Mouse (Mus musculus) thymus, postnatal 4 days (tissue): Measurements from ENCODE around the gene Ltn1.
A peak's percentile ranks its signal among the peaks of the same experiment; 100 is the strongest.

Experiments
- DNase-seq: peaks from one replicate; pipeline ENCODE4 v3.0.0; 2021

The Ltn1 gene

DNA sequence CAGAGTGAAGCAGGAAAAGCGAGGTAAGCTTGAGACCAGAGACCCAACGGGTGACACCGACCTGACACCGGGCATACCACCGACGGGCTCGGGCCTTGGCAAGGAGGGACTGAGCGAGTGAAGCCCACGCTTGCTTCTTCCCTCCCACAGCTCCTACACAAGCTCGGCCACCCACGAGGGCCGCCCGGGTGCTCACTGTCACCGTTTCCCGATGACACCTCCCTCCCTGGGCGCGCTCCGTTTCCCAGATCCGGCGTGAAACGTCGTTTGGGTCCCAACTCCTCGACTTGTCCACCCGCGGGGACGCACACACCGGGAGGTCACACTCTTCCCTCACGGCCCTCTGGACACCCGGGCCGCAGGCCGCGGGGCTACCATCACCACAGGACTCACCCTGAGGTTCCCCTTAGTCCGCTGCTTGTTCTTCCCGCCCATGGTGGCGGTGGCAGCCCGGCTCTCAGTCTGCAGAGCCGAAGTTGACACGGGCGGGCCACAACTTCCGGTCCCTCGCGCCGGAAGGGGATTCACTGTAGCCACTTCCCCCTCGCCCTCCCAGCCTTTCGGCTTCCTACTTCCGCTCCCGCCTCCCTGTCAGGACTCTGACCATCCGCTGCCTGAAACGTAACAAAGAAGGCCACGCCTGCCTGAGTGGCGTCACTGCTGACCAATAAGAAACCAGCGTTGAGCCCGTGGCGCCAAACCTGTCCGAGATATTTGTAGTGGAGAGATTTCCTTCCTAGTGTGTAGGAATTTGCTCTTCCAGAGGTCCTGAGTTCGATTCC lies at the start of gene Ltn1:
Gene Ltn1 (minus strand): TSS at position 580 of the 782 bp plus-strand sequence.
- peak; percentile 96 for DNase-seq

DNA sequence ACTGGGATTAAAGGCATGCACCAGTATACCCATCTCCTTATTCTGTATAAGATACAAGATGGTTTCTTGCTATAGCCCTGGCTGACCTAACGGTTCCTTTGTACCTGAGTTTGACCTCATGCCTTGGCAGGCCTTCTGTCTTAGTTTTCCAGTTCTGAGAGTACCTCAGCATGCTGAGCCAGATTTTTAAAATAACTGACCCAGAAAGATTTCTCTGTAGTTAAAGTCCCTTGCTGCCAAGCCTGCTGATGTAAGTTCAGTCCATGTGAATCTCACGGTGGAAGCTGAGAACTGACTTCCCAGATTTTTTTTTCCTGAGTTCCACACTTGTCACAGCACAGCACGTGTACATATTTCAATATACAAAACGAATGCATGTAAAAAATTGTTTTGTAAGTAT lies 38.2 kb upstream of the Ltn1 start:
- no peak for DNase-seq

DNA sequence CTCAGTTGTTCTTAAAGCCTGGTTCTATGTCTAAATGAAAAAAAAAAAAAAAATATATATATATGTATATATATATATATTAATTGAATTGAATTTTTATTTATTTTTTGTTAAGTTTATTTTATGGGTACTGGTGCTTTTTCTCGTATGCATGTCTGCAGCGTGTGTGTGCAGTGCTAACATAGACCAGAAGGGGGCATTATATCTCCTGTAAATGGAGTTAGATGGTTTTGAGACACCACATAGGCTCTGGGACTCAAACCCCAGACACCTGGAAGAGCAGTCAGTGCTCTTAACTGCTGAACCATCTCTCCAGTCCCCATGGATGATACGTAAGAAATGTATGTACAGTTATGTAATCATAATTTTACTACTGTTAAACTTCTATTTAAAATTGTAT lies 26.3 kb upstream of the Ltn1 start:
- DNase-seq = peak; percentile 25

DNA sequence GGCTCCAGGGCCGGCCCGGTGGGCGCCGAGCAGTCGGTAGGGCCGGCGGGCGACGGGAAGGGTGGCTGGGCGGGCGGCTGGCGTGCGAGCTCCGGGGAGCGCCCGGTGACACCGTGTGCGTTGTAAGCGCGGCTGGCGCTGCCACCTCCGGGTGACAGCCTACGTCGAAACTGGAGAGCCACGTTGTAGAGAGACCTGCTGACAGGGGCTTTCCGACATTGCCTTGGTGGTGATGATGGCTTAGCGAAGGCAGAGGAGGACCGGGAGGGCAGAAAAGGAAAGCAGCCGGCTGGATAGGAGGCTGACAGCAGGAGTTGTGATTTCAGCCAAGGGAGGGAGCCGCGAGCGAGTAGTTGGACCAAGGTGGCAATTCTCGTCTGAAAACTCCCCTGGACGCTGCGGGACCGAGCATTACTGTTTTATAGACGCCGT lies 22.8 kb upstream of the Ltn1 start:
- no peak for DNase-seq

DNA sequence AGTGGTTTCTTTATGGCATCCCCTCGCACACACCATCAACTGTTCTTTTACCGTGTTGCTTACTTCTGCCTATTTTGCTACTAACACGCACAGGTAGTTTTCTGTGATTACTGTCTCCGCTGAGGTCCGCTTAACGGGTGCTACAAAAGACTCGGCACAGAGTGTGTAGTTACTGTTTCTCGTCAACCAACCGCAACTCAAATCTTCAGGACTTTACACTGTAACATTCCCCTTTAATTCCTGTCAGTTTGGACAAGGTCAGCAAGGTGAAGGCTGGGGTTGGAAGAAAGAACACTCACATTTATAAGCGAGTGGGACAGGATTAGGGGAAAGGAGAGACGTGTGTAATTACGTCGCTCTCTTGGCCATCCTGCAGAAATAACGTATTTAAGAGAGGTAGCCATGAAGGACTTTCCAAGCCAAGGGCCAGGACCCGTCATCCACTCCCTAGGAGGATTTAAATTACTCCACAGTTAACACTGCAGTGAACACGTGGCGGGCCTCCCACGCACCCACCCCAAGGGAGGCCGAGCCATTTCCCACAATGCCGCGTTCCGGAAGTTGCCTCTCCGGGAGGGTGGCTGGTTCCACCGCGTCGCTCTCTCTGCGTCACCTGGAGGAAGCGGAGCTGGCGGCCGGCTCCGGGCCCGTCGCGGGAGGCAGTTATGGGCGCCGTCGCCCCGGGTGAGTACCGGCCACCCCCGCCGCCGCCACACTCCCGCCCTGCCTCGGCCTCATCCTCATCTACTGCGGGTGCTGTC lies 22.2 kb upstream of the Ltn1 start, which contains the start of gene Usp16:
Gene Usp16 (plus strand): TSS at position 285 of the 761 bp plus-strand sequence.
- peak; percentile 93 for DNase-seq

DNA sequence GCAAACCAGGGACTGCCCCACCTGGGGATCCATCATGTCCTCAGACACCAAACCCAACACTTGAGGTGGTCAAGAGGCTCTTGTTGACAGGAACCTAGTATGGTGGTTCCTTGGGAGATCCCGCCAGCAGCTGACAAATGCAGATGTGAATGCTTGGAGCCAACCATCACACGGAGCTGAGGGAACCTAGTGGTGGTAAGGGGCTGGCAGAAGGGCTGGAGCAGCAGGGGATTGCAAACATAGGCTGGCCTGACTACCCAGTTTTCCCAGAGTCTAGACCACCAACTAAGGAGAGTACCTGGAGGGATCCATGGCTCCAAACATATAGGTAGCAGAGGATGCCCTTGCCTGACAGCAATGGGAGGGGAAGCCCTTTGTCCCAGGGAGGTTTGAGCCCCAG lies 20.8 kb upstream of the Ltn1 start:
- no peak for DNase-seq

DNA sequence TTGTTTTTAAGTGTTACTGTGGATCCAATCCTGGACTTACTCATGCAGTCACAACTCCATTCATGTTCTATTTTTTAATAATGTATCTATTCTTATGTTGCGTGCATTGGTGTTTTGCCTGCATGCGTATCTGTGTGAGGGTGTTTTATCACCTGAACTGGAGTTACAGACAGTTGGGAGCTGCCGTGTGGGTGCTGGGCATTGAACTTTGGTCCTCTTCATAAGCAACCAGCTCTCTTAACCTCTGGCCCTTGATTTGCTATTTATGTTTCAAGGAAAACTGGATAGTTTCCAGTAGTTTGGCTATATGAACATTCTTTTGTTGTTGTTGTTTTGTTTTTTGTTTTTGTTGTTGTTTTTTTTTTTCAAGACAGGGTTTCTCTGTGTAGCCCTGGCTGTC lies 13.1 kb upstream of the Ltn1 start:
- DNase-seq = no peak

DNA sequence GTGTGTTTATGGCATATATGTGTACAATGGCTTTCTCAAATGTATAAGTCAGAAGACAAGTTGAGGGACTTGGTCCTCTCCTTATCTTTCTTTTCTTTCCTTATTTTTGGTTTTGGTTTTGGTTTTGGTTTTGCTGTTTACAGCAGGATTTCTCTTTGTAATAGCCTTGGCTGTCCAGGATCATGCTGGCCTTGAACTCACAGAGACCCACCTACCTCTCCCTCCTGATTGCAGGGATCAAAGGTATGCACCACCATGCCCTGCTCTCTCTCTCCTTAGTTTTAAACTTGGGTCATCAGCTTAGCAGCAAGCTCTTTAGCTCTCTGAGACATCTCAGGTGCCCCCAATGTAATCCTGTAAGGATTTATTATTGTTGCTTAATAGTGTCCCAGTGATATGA lies 12.7 kb upstream of the Ltn1 start:
- DNase-seq = no peak

DNA sequence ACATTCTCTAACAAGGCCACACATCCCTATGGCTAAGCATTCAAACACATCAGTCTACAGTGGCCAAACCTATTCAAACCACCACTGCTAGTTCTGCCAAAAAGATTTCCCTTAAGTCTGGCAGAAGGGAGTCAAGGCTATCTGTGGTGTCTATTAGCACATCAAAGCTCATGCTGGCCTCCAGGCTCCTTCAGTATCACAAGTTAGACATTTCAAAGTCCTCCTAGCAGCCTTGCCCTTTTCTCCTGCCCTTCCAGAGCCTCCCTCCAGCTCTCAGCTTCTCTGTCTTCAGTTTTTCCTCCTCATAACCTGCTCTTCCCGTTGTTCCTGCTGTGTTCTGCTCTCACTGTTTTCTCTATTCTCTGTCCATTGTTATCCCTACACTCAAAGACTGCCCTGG lies 11.7 kb upstream of the Ltn1 start:
- DNase-seq = no peak

DNA sequence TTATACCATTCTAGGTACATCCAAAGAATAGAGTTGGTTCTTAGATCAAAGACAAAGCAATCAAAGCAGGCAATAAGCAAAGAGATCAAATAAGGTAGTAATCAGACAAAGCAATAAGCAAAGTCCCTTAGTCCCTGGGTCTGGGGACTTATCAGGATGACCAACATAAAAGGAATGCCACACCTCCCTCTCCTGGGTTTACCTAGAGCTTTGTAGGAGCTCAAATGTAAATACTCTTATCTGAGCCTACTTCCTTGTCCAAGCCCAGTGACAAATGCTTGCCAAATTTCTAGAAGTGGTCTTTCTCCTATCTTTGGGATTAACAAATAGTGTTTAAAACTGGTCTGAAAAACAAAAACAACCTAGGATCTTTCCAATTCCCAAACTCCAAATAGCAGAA lies 10.8 kb upstream of the Ltn1 start:
- no peak for DNase-seq

DNA sequence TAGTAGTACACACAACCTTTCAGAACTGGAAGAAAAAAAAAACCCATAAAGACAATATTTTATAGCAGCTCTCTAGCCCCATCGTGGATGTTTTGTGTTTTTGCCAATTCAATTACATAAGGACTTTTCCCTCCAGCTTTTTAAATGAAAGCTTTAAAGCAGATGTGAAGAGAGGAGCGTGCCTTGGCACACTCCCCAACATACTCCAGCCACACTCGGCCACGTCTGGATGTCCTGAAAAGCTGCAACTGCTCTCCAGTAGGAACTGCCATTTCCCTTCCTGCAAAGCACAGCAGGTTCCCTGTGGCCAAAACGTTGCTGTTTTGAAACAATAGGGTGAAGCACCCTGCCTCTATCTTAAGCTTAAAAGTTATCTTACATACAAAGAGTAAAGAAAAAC lies 9.9 kb upstream of the Ltn1 start:
- DNase-seq = no peak

DNA sequence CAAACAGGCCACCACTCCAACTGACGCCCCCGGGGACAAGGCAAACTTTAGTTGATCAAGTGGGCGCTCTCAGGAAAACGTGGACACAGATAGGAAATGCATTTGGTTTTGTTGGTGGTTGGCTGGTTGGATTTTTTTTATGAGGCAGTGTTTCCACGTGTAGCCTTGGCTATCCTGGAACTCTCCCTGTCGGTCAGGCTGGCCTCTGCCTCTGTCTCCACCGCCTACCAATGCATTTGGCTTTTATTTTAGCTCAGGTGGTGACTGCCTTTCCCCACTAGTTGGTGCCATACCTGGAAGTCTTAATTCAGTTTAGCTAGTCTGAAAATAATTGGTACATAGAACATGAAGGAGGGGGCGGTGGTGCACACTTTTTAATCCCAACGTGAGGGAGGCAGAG lies 8.7 kb upstream of the Ltn1 start:
- peak; percentile 34 for DNase-seq

DNA sequence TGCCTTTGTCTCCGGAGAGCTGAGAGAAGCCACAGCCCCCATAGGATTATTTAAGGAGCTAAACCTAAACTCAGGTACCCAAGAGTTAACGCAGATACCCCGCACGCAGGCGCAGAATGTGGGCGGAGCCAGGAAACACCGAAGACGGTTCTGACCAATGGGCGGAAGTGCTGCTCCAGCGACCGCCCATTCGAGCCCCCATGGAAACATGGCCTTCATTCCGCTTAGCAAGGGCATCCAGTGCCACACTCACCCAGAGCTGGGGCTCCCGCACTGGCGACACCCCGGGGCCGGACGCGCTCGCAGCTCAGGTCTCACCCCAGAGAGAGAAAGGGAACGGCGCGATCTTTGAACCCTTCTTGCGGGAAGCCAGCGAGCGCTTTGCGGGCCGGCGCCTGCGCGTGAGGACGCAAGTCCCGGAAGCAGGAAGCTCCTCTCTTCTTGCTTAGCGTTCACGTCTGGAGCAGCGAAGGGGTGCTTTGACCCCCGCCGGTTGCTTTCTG lies 7.8 kb upstream of the Ltn1 start, which contains the start of gene Rwdd2b:
Gene Rwdd2b (minus strand): TSS at position 390 of the 503 bp plus-strand sequence.
- DNase-seq = peak; percentile 97

DNA sequence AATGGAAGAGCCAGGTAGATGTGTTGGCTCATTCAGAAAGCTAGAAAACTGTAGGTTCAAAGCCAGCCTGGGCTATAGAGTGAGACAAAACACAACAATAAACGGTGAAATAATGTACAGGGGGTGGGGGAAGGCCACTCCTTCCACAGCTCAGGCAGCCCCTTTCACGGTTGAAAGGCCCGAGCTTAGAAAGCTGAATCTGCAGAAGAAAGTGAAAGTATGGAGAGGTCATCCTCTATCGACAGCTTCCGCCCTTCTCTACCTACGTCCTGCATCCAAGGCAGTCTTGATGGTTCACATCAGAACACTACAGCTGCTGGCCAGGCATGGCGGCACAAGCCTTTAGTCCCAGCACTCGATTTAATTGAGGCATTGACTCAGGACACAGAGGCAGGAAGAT lies 6.3 kb upstream of the Ltn1 start:
- DNase-seq = no peak

DNA sequence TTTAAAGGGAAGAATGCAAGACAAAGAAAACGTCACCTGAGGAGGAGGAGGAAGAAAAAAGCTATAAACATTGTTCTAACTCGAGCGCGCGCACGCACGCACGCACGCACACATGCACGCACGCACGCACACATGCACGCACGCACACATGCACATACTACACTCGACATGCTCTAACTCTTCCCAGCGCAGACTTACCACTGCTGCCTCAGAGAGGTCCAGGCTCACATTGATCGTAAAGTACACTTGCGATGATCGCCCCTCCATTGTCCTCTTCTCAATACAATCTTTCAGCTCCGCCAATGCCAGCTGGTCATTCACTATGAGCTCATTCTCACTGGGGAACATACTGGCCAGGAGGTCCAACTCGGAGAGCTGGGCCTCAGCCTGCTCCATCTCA lies 4.7 kb upstream of the Ltn1 start:
- no peak for DNase-seq

DNA sequence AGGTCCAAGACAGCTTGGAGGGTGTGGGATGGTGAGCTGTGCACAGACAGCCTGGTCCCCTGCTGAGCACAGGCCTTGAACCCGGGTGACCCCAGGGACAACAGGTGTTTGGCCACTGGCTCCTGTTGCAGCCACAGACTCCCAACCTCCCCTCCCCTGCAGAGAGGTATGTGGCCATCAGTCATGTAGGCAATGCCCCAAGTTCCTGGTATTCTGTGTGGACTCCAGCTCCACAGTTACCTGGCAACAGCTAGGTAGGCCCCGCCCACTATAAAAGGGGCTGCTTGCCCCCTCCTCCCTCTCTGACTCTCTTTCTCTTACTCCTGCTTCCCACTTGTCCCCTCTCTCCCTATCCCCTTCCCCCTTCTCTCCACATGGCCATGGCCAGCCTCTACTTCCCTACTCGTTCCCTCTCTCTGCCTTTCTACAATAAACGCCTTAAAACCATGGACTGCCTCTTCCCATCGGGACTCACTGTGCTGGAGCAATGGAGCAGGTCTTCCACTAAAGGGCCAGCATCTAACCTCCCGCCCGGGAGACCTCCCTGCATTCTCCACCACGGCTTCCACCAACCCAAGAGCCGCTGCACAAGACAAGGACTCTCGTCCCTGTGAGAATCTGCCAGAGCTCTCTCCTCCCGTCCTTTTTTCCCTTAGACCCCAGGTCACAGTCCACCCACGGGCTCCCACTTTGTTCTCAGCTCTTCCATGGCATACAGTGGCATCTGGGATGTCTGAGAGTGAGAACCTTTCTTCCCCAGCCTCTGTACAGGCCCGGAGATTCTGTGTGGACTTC lies 3.2 kb upstream of the Ltn1 start:
- no peak for DNase-seq

DNA sequence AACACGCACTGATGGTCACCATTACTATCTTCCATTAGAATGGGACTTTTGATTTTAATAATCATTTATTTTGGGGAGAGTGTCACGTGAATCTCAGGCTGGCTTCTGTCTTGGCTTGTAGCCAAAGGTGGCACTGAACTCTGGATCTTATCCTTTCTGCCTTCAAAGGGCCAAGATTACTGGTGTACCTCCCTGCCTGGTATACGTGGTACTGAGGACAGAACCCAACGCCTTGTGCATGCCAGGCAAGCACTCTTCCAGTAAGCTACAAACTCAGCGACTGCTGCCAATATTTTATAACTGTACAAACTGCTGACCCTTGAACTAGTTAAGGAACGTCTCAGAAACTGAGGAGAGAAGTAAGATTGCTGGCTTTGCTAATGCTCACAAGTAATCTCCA lies 2.5 kb upstream of the Ltn1 start:
- no peak for DNase-seq

DNA sequence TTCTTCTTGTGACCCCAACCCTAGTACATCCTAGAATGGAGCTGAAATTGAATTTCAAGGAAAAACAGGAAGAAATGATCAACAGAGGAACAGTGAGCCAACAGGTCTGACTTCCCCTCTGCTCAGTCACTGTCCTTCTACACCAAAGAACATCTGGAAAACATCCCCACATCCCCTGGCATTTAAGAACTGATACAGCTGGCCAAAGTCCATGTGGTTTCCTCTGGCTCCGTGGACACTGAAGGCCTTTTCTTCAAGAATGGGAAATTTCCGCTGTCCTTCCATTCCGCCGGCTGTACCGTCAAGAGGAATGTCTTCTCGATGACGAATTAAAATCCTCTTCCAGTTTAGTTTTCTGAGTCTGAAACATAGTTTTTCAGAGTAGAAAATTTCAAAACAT lies 1.9 kb upstream of the Ltn1 start:
- DNase-seq = no peak

DNA sequence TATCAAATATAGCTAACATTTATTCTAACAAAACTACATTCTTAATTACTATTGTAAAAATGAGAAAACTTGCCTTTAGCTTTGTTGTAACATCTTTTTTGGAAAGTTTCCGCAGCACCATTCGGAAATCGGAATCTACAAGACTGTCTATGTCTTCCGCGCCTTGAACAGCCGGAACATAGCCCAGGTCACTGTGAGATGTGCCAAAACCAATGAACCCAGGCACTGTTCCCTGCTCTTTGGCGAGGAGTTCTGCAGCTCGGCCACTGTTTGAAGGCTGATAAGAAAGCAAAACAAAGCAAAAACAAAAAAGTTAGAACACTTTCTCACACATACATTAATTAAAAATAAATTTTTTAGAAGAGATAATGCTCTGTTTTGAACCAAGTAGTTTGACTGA lies 4.9 kb downstream of the Ltn1 start:
- no peak for DNase-seq

DNA sequence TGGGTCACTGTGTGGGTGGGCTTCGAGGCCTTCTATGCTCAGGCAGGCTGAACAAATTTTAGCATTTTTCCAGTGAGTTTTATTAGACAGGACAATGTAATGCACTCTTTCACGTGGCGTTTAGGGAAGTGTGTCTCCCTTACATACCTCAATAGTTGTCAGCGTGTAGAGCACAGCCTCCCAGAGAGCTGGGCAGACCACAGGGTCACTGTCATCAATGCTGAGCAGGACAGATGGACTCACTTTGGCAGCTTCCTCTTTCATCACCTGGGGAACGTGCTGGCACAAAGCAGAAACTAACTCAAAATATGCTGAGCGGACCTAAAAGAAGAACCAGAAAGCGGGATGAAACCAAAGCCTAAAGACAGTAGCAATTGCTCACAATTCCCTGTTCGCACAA lies 11.8 kb downstream of the Ltn1 start:
- DNase-seq = no peak

DNA sequence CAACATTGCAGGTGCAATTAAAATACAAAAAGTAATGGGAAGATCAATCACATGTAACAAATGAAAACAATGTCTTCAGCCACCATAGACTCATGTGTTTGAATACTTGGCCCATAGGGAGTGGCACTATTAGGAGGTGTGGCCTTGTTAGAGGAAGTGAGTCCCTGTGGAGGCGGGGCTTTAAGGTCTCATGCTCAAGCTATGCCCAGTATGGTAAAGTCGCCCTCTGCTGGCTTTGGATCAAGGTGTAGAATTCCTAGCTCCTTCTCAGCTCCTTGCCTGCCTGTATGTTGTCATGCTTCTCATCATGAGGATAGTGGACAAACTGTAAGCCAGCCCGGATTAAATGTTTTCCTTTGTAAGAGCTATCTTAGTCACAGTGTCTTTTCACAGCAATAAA lies 27.4 kb downstream of the Ltn1 start:
- peak; percentile 45 for DNase-seq

DNA sequence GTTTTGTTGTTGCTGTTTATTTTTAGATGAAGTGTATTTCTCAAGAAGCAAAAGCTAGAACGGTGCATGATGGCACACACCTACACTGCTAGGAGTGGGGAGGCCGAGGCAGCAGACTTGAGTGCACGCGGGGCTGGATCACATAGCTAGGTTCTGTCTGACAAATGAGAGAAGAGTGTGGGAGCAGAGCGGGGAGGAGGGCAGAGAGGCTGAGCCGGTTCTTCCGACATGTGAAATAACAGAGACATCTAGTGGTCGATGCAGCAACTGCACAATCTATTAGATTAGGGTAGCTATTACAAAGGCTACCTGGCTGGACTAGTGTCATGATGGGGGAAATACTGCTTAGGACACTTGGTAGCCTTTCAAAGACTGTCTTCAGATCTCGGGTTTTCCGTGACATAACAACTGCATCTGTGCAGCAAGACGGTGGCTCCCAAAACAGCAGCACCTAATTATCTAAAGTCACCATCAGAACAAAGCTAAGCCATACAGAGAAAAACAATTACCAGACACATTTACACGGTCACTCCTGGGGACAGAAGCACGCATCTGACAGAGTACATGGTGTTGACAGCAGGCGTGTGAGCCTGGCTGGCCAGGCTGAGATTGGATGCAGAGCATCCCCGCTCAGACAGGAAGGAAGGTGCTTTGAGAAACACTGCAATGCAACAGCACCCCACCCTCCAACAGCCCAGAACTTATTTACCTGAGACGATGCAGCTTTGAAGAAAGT lies 38.4 kb downstream of the Ltn1 start:
- peak; percentile 60 for DNase-seq
